Mouse (Mus musculus) 3134 (cell line): ENCODE measurements around the gene Zfand6.

Experiments
- DNase-seq: peaks from one replicate; pipeline ENCODE4 v3.0.0-alpha.2; 2011; ENCODE audit warnings: low spot score; ENCODE audit not compliant: insufficient read length; ENCODE audit errors: extremely low read depth

The Zfand6 gene

GRCm38 (mm10) chr7:84651987-84652321 lies 37.8 kb downstream of the Zfand6 start:
- DNase-seq: no peak

DNA sequence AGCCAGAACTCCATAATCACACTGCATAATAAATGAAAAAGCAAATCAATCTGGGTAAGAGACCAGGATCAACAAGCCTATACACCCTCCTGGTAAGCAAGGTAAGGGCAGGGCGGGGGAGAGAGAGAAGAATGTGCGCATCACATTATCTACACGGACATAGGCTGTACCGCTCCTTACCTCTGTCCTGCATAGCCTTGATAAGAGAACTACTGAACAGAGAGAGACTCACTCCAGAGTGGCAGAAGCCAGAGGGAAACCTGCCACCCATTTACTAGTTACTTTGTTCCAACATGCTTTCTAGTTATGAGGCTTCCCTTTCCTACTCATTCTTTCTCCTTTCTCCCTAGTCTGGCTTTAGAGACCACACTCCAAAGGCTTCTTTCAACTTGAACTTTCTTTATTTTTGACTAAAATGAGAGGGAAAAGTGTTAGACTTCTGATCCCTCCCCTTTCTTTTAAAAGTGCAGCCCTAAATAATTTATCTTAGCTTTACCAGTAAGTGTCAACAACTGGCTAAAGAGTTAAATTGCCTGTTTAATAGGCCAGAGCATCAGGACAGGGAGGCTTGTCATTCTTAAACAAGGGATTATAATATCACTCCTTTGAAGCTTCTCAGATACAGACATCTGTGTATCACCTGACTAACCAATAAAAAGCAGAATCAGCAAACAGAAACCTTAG lies 38.3 kb downstream of the Zfand6 start:
- DNase-seq: no peak

- DNase-seq: no peak
Measured at GRCm38 (mm10) chr7:84649016-84649415, 40.7 kb downstream of the Zfand6 start.

DNA sequence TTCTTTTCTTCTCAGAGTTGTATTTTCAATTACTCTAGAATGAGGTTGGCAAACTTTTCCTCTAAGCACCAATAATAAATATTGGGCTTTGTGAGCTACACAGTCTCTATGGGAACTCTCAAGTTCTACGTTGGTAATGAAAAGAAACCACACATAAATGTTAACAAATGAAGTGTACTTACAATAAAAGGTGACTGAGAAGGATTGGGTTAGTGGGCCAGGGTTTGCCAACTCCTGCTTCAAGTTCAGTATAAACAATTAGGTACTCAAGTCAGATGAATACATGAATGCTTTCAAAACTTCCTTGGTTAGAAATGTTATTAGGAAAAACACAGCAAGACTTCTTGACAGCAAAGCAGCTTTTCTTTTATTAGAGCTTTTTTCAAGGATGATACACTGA lies 43.5 kb downstream of the Zfand6 start:
- no peak for DNase-seq

DNA sequence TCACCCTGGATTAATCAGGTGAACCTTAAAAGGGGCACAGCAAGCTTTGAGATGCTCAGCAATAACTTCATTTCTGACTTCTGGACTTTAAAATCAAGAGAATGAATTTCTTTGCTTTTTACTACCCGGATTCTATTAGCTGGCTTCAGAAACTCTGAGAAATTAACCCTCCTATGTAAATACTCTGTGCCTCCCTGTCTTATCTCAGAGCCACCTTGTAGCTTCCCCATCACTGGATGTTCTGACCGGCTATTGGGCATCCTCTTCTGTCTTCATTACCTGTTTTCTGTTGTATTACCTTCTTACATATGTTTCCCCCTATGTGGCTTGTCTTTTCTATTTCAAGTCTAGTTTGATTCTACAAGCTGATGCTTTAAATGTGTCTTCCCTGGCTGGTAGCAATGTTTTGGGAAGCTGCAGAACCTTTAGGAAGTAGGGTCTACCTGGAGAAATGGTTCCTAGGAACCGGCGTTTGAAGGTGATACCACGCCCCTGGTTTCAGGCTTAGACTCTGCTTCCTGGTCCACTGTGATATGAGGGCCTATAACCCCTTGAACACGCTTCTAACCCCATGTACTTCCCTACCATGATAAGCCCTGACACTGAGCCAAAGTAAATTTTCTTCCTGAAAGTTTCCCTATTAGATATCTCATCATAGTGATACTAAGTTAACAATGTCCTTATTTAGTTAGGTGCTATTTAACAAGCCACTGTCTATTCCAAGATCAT lies 46.3 kb downstream of the Zfand6 start:
- no peak for DNase-seq

GRCm38 (mm10) chr7:84642159-84642928 lies 47.4 kb downstream of the Zfand6 start:
- DNase-seq: no peak

DNA sequence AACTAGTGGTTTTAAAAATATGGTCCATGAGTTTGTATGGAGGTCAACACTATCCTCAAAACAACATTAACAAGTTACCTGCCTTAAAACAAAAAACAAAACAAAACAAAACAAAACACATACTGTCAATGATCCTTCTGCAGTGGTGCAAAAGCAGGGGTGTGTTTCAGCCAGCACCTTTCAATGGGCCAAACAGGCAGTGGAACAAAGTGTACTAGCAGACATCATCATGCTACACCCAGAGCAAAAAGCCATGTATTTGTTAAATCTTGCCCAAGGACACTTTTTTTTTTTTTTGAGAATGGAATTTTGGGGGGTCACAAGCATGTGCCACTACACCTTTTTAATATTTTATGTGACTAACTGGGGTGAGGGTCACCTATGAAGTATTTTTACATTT lies 52.8 kb downstream of the Zfand6 start:
- DNase-seq: no peak

DNA sequence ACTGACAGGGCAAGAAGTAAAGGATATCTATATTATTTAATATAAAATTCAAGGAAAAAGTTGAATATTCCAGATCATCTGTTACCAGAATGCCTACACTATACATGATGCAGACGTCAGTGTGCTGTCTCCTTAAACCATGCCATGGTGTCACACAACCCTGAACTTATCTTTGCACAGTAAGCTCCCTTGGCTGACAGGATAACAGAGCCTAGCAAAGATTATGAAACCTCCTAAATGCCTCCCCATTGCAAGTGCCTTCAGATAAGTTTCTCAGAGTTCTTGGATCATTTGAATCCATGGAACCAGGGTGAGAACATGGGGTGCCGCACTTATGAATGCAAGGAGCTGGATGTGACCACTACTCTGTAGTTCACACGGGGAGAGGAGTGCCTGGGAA lies 57.9 kb downstream of the Zfand6 start:
- DNase-seq: no peak

DNA sequence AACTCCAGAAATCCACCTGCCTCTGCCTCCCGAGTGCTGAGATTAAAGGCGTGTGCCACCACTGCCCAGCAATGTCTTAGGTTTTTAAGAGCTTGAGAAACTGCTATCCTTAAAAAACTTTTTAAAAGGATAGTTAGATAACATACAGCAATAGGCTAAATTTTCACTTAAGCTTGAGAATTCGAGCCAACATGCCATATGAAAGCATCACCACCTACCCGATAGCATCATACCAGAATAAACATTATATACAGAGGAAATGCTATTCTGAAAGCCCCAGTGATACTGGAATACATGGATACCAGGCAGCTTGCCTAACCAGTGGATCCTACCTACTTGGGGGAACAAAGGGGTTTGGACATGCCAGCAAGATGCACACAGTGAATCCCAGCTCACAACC lies 66.0 kb downstream of the Zfand6 start:
- DNase-seq: no peak

DNA sequence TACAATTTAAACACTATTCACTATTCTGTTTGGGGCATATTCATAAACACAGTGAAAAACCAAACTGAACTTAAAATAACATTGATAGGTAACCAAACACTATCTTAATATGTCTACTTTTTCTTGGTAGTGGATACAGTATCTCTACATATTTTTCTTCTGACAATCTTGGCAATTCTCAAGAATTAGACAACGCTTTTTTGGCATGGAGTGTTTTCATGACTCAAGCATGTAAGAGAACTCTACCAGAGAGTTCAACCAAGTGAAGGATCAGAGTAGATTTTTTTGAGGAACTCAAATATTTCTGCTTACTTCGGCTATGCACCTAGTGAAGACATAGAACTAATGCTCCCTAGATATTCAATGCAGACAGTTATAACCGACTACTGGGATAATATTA lies 68.8 kb downstream of the Zfand6 start:
- DNase-seq: no peak

DNA sequence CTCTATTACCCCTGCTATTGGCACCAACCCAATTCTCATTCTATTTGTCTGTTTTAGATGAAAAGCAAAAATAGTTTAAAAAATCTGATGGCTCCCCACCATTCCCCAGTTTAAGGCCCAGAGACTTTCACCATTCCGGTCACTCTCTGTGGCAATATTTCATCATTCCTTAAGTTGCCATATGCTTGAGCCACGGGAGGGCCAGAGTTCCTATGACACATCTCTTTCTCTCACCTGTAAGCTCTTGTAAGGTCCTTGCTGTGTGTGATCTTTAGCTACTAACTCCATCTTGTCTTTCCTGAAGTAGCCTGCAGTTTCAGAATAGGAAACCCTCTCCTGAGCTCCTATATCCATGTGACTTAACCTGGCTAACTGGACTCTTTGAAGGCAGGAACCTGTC lies 70.8 kb downstream of the Zfand6 start:
- no peak for DNase-seq

DNA sequence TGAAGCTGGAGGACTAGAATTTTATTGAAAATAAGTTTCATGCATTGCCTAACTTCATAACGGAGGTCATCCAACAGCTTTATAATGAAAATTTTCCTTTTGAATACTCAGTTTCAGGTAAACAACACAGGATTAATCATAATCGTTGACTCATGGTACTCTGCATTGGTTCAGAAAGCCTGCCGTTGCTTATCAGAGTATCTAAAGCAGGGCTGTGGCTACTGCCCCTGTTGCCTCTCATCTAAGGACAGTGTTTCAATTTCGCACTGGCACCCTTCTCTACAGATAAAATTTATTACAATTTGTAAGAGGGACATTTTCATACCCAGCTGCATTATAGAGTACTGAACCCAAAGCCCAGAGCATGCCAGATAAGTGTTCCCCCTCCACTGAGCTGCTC lies 77.3 kb downstream of the Zfand6 start:
- no peak for DNase-seq

- no peak for DNase-seq
Measured at GRCm38 (mm10) chr7:84611609-84612008, 78.2 kb downstream of the Zfand6 start.

GRCm38 (mm10) chr7:84606293-84606749 lies 83.4 kb downstream of the Zfand6 start, which contains the start of gene Fah:
Fah (minus strand) TSS chr7:84606722.
- no peak for DNase-seq

DNA sequence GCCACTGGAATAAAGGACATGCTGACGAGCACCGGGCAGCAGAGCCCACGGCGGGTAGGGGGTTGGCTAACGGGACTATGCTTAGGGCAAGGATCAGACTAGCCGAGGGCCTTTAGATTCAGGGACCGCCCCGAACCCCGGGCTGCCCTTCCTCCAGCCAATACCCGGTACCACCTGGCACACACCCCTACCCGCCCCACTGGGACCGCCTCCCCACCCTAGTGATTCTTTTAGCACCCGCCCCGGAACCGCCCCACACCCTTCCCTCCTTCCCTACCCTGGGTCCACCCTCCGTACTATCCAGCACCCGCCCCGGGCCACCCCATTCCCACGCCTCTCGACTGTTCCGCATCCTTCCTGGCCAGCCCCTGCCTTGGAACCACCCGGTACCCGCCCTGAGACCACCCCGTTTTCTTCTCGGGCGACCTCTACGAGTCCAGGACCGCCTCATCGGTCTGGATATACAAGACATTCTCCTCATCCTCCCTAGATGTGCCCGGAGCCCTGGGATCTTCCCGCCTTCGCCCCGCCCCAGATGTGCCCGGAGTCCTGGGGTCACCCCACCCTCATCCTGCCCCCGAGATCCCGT lies 84.0 kb downstream of the Zfand6 start:
- DNase-seq: peak; percentile 93

DNA sequence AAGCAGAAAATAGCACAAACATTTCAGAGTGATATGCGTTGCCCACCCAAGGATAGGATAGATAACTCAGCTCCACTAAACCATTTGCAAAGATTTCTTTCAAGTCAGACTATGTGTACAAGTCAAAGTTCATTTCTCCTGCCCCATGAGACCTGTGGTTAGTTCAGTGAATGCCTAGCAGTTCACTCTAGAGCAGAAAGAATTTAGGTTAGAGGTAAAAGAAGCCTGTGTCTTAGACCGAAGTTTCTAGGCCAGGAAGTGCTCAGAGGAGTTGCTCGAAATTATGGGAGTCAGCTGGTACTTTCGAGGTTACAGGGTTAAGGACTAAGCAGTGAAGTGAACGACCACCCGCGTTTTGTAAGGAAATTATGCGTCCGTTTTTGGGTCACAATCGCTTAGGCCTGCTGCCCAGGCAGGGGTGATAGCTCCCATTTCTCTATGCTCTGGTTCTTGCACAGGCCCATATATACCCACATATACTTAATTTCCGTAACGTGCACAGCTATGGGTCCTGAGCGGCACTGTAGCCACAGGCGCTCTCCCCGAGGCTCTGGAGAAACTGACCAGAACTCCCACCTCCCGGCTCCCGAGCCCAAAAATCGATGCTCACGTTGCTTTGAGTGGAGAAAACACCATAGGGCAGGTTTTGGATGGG lies 84.6 kb downstream of the Zfand6 start:
- DNase-seq: no peak

DNA sequence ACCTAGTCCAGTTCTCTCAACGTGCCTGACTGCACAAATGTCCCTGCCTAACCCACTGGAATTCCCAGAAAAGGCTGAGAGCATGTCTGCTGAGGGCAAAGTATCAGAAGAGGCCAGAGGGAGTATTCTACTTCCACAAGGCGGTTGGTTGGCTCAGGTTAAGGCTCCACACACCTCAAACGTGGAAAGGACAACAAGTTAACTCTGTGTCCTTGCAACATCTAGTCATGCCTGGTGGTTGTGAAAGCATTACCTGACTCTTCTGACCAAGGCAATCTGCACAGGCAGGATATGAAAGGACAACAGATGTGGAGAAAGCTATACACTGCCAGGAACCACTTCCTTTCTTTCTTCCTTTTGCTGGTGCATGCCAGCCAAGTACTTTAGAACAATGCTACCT lies 85.3 kb downstream of the Zfand6 start:
- peak; percentile 45 for DNase-seq

DNA sequence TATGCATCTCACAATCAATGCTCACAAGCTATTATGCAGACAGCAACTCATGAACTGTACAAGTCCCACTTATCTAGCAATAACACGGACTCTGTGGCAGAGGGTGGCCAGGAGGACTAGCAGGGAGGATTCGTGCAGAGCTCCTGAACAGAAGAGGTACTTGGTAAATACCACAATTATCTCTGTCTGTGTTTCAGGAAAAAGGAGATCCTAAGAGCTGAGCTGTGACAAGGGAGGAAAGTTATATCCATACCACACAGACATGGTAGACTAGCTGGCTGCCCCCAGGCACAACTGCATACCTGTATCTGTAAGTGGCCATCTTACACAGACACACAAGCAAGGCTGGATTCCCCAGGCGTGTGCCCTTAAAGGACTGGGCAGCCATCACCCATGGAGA lies 88.4 kb downstream of the Zfand6 start:
- no peak for DNase-seq

GRCm38 (mm10) chr7:84600631-84601030 lies 89.1 kb downstream of the Zfand6 start:
- no peak for DNase-seq

DNA sequence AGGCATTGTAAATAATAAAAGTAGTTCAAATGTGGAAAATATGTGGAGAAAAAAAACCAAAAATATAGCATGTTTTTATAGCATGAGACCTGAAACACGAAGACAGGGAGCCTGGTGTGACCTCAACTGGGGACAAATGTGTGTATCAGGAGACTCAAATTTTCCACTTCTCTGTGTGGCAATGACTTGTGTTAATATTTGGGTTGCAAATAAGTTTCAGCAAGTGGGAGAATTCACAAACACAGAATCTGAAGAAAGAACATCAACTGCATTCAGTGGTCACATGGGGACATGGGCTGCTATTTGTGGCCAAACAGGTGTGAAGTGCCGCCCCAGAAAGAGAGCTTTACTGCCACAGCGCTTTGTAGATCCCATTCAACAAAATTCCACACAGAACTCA lies 93.1 kb downstream of the Zfand6 start:
- DNase-seq: no peak

DNA sequence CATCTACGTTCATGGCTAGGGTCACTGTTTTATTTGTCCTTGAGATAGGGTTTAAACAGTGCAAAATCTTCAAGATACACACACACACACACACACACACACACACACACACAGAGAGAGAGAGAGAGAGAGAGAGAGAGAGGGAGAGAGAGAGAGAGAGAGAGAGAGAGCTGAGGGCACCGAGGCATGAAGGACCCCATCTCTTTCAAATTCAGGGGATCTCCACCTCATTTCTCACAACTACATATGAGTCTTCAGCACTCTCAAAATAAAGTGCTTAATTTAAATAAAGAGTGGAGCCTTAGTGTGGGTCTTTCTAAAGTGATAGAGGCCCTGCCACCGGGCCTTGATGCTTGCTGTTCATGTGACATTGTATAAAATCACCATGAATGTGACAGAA lies 93.8 kb downstream of the Zfand6 start:
- DNase-seq: no peak
